Mouse (Mus musculus): ENCODE data around the gene Pafah1b1. TPM values are rescaled to one million over a fixed set of nuclear protein-coding genes. Genes with fewer than 3 reads are reported as not detected.

Pafah1b1 gene
- polyA plus RNA-seq, 1 experiment from 2014 or later: 53.0 TPM

GRCm38 (mm10) chr11:74672901-74673513, 51.5 kb downstream of the Pafah1b1 start:
- H3K4me1 ChIP-seq (replicated peaks; ENCODE audit: insufficient read depth, low read length): no peaks in the 10 kb centered on the region
- no peak for TF ChIP-seq CTCF (IDR thresholded peaks at IDR 0.05; ENCODE audit: low read depth)
- H3K9ac ChIP-seq (ENCODE audit: low read depth, low read length): no peak overlapping the region
- H3K4me2 ChIP-seq (ENCODE audit: low read length): no peak overlapping the region
- no peak for DNase-seq (ENCODE audit: low spot score)
- ATAC-seq (replicated peaks; ENCODE audit: low FRiP score, low read depth): no peak
- H3K9me3 ChIP-seq (replicated peaks; ENCODE audit: low read length): no peaks in the 10 kb centered on the region
- H3K36me3 ChIP-seq (ENCODE audit: insufficient read depth, low read length): peaks cover 26% of the 10 kb centered on the region
- 79% methylated on average over 6 of the region's 6 CpGs for WGBS
- no peak overlapping the region for H3K4me3 ChIP-seq (replicated peaks; ENCODE audit: low read depth, low read length)
- H3K27me3 ChIP-seq (ENCODE audit: insufficient read depth, low read length): no peaks in the 10 kb centered on the region
- H3K27ac ChIP-seq: no peak overlapping the region

- H3K4me2 ChIP-seq (ENCODE audit: low read length): no peak overlapping the region
- H3K4me3 ChIP-seq (replicated peaks; ENCODE audit: low read depth, low read length): no peak overlapping the region
- no peak overlapping the region for H3K27ac ChIP-seq
- WGBS: 80% methylated on average over 5 of the region's 5 CpGs
- H3K4me1 ChIP-seq (replicated peaks; ENCODE audit: insufficient read depth, low read length): no peaks in the 10 kb centered on the region
- no peaks in the 10 kb centered on the region for H3K27me3 ChIP-seq (ENCODE audit: insufficient read depth, low read length)
- no peak for TF ChIP-seq CTCF (IDR thresholded peaks at IDR 0.05; ENCODE audit: low read depth)
- no peaks in the 10 kb centered on the region for H3K9me3 ChIP-seq (replicated peaks; ENCODE audit: low read length)
- peaks cover 33% of the 10 kb centered on the region for H3K36me3 ChIP-seq (ENCODE audit: insufficient read depth, low read length)
- ATAC-seq (replicated peaks; ENCODE audit: low FRiP score, low read depth) (no peak), DNase-seq (ENCODE audit: low spot score) (no peak)
- H3K9ac ChIP-seq (ENCODE audit: low read depth, low read length): no peak overlapping the region
Observed at GRCm38 (mm10) chr11:74671839-74672238, 52.6 kb downstream of the Pafah1b1 start.

- peaks cover 41% of the 10 kb centered on the region for H3K36me3 ChIP-seq (ENCODE audit: insufficient read depth, low read length)
Observed at GRCm38 (mm10) chr11:74671013-74671412, 53.5 kb downstream of the Pafah1b1 start.

GRCm38 (mm10) chr11:74670151-74670550, 54.3 kb downstream of the Pafah1b1 start:
- no peak for ATAC-seq (replicated peaks; ENCODE audit: low FRiP score, low read depth)
- H3K4me2 ChIP-seq (ENCODE audit: low read length): no peak overlapping the region
- no peaks in the 10 kb centered on the region for H3K27me3 ChIP-seq (ENCODE audit: insufficient read depth, low read length)
- no peak overlapping the region for H3K27ac ChIP-seq
- H3K4me3 ChIP-seq (replicated peaks; ENCODE audit: low read depth, low read length): no peak overlapping the region
- no peak overlapping the region for H3K9ac ChIP-seq (ENCODE audit: low read depth, low read length)
- H3K4me1 ChIP-seq (replicated peaks; ENCODE audit: insufficient read depth, low read length): no peaks in the 10 kb centered on the region
- no peaks in the 10 kb centered on the region for H3K9me3 ChIP-seq (replicated peaks; ENCODE audit: low read length)
- H3K36me3 ChIP-seq (ENCODE audit: insufficient read depth, low read length): peaks cover 47% of the 10 kb centered on the region
- no peak for TF ChIP-seq CTCF (IDR thresholded peaks at IDR 0.05; ENCODE audit: low read depth)
- no peak for DNase-seq (ENCODE audit: low spot score)

More at GRCm38 (mm10) chr11:74671013-74671412, 53.5 kb downstream of the Pafah1b1 start:
- Histone ChIP-seq H3K9ac (ENCODE audit: low read depth, low read length) (no peak overlapping the region), H3K4me3 (replicated peaks; ENCODE audit: low read depth, low read length) (no peak overlapping the region), H3K4me2 (ENCODE audit: low read length) (no peak overlapping the region), H3K9me3 (replicated peaks; ENCODE audit: low read length) (no peaks in the 10 kb centered on the region), H3K27ac (no peak overlapping the region), H3K27me3 (ENCODE audit: insufficient read depth, low read length) (no peaks in the 10 kb centered on the region), H3K4me1 (replicated peaks; ENCODE audit: insufficient read depth, low read length) (no peaks in the 10 kb centered on the region)
- DNase-seq (ENCODE audit: low spot score) (no peak), ATAC-seq (replicated peaks; ENCODE audit: low FRiP score, low read depth) (no peak)
- TF ChIP-seq CTCF (IDR thresholded peaks at IDR 0.05; ENCODE audit: low read depth): no peak
- 80% methylated on average over 1 of the region's 1 CpGs for WGBS

GRCm38 (mm10) chr11:74668971-74669370, 55.5 kb downstream of the Pafah1b1 start:
- Histone ChIP-seq H3K9me3 (replicated peaks; ENCODE audit: low read length) (no peaks in the 10 kb centered on the region), H3K4me2 (ENCODE audit: low read length) (no peak overlapping the region), H3K27me3 (ENCODE audit: insufficient read depth, low read length) (no peaks in the 10 kb centered on the region), H3K4me1 (replicated peaks; ENCODE audit: insufficient read depth, low read length) (no peaks in the 10 kb centered on the region), H3K27ac (no peak overlapping the region), H3K4me3 (replicated peaks; ENCODE audit: low read depth, low read length) (no peak overlapping the region), H3K9ac (ENCODE audit: low read depth, low read length) (no peak overlapping the region), H3K36me3 (ENCODE audit: insufficient read depth, low read length) (peaks cover 52% of the 10 kb centered on the region)
- WGBS: 85% methylated on average over 2 of the region's 2 CpGs
- TF ChIP-seq CTCF (IDR thresholded peaks at IDR 0.05; ENCODE audit: low read depth): no peak
- ATAC-seq (replicated peaks; ENCODE audit: low FRiP score, low read depth) (no peak), DNase-seq (ENCODE audit: low spot score) (no peak)

GRCm38 (mm10) chr11:74668466-74668865, 56.0 kb downstream of the Pafah1b1 start:
- Histone ChIP-seq H3K27ac (no peak overlapping the region), H3K36me3 (ENCODE audit: insufficient read depth, low read length) (peaks cover 55% of the 10 kb centered on the region), H3K9ac (ENCODE audit: low read depth, low read length) (no peak overlapping the region), H3K27me3 (ENCODE audit: insufficient read depth, low read length) (no peaks in the 10 kb centered on the region), H3K4me1 (replicated peaks; ENCODE audit: insufficient read depth, low read length) (no peaks in the 10 kb centered on the region), H3K4me3 (replicated peaks; ENCODE audit: low read depth, low read length) (no peak overlapping the region), H3K4me2 (ENCODE audit: low read length) (no peak overlapping the region), H3K9me3 (replicated peaks; ENCODE audit: low read length) (no peaks in the 10 kb centered on the region)
- TF ChIP-seq CTCF (IDR thresholded peaks at IDR 0.05; ENCODE audit: low read depth): no peak
- no peak for ATAC-seq (replicated peaks; ENCODE audit: low FRiP score, low read depth)
- no peak for DNase-seq (ENCODE audit: low spot score)
- 86% methylated on average over 5 of the region's 5 CpGs for WGBS

- Histone ChIP-seq H3K9ac (ENCODE audit: low read depth, low read length) (no peak overlapping the region), H3K36me3 (ENCODE audit: insufficient read depth, low read length) (peaks cover 62% of the 10 kb centered on the region), H3K4me3 (replicated peaks; ENCODE audit: low read depth, low read length) (no peak overlapping the region), H3K27me3 (ENCODE audit: insufficient read depth, low read length) (no peaks in the 10 kb centered on the region), H3K27ac (no peak overlapping the region), H3K4me1 (replicated peaks; ENCODE audit: insufficient read depth, low read length) (no peaks in the 10 kb centered on the region), H3K4me2 (ENCODE audit: low read length) (no peak overlapping the region), H3K9me3 (replicated peaks; ENCODE audit: low read length) (no peaks in the 10 kb centered on the region)
- no peak for DNase-seq (ENCODE audit: low spot score)
- WGBS: 96% methylated on average over 13 of the region's 13 CpGs
- TF ChIP-seq CTCF (IDR thresholded peaks at IDR 0.05; ENCODE audit: low read depth): no peak
- no peak for ATAC-seq (replicated peaks; ENCODE audit: low FRiP score, low read depth)
Observed at GRCm38 (mm10) chr11:74667582-74668010, 56.9 kb downstream of the Pafah1b1 start.
